Mouse (Mus musculus) megakaryocyte-erythroid progenitor cell, adult 5 weeks (primary cell): Measurements from ENCODE around the gene Olfr1076. TPM values are rescaled to one million over a fixed set of nuclear protein-coding genes. Genes with fewer than 3 reads are reported as not detected.

Source experiments
- polyA plus RNA-seq: library from polyadenylated mRNA; stranded (reverse); fragments of >175 nt; gene quantifications from 2 replicates; pipeline ENCODE4 v1.2.3, GENCODE M21; 2012

Olfr1076 gene
- not detected in 2 replicates for polyA plus RNA-seq

GRCm38 (mm10) chr2:86508161-86508560 is at the start of gene Olfr1076:
Olfr1076 (plus strand) TSS chr2:86508461.

GRCm38 (mm10) chr2:86487286-86487685 is 21.0 kb upstream of the Olfr1076 start, which contains the start of gene Olfr228:
Olfr228 (minus strand) TSS chr2:86487386.

GRCm38 (mm10) chr2:86542380-86542779 is 34.1 kb downstream of the Olfr1076 start, which contains the start of gene Olfr1079:
Olfr1079 (minus strand) TSS chr2:86542480.

GRCm38 (mm10) chr2:86558135-86558534 is 49.9 kb downstream of the Olfr1076 start, which contains the start of gene Olfr1080:
Olfr1080 (minus strand) TSS chr2:86558235.

Other genes starting within 250 kb of the Olfr1076 start
- gene Olfr1051, start 229.4 kb upstream of the Olfr1076 start, polyA plus RNA-seq: not detected in 2 replicates
- gene Olfr1052, start 216.0 kb upstream of the Olfr1076 start, polyA plus RNA-seq: not detected in 2 replicates
- gene Olfr1053, start 193.2 kb upstream of the Olfr1076 start, polyA plus RNA-seq: not detected in 2 replicates
- gene Olfr1054, start 173.0 kb upstream of the Olfr1076 start, polyA plus RNA-seq: not detected in 2 replicates
- gene Olfr1055, start 158.2 kb upstream of the Olfr1076 start, polyA plus RNA-seq: not detected in 2 replicates
- gene Olfr1056, start 146.0 kb upstream of the Olfr1076 start, polyA plus RNA-seq: not detected in 2 replicates
- not detected in 2 replicates for gene Olfr1057, start 130.1 kb upstream of the Olfr1076 start, polyA plus RNA-seq
- not detected in 2 replicates for gene Olfr1058, start 119.9 kb upstream of the Olfr1076 start, polyA plus RNA-seq
- gene Olfr1061, start 94.4 kb upstream of the Olfr1076 start, polyA plus RNA-seq: not detected in 2 replicates
- not detected in 2 replicates for gene Olfr1062, start 81.7 kb upstream of the Olfr1076 start, polyA plus RNA-seq
- gene Olfr1065, start 57.9 kb upstream of the Olfr1076 start, polyA plus RNA-seq: not detected in 2 replicates
- gene Olfr1066, start 52.2 kb upstream of the Olfr1076 start, polyA plus RNA-seq: not detected in 2 replicates
- gene Olfr228, start 21.1 kb upstream of the Olfr1076 start, polyA plus RNA-seq: not detected in 2 replicates
- gene Olfr1079, start 34.0 kb downstream of the Olfr1076 start, polyA plus RNA-seq: not detected in 2 replicates
- gene Olfr1080, start 49.8 kb downstream of the Olfr1076 start, polyA plus RNA-seq: not detected in 2 replicates
- gene Olfr1082, start 90.5 kb downstream of the Olfr1076 start, polyA plus RNA-seq: not detected in 2 replicates
- gene Olfr1084, start 131.3 kb downstream of the Olfr1076 start, polyA plus RNA-seq: not detected in 2 replicates
- not detected in 2 replicates for gene Olfr1085, start 153.6 kb downstream of the Olfr1076 start, polyA plus RNA-seq
- gene Olfr1086, start 171.6 kb downstream of the Olfr1076 start, polyA plus RNA-seq: not detected in 2 replicates
- not detected in 2 replicates for gene Olfr1087, start 189.9 kb downstream of the Olfr1076 start, polyA plus RNA-seq
- not detected in 2 replicates for gene Olfr1089, start 225.2 kb downstream of the Olfr1076 start, polyA plus RNA-seq